Mouse (Mus musculus): ENCODE data around the gene Fem1a.

The Fem1a gene

GRCm38 (mm10) chr17:56303160-56303846 is 46.7 kb downstream of the Fem1a start, which contains the start of gene Uhrf1:
Uhrf1 (plus strand) TSS chr17:56303321.
- peak; percentile 52 to 81 for DNase-seq (ENCODE audit: low spot score in 2 of 2)

- DNase-seq (ENCODE audit: low spot score in 2 of 2) = peak; percentile 94 to 95
These were observed 47.4 kb downstream of the Fem1a start for GRCm38 (mm10) chr17:56303847-56304586.

- no peak for DNase-seq (ENCODE audit: low spot score in 2 of 2)
These were observed 48.1 kb downstream of the Fem1a start for GRCm38 (mm10) chr17:56304718-56305117.

GRCm38 (mm10) chr17:56305156-56305555 is 48.5 kb downstream of the Fem1a start:
- no peak for DNase-seq (ENCODE audit: low spot score in 2 of 2)

GRCm38 (mm10) chr17:56305826-56306225 is 49.2 kb downstream of the Fem1a start:
- DNase-seq (ENCODE audit: low spot score in 2 of 2) = no peak

GRCm38 (mm10) chr17:56308088-56308487 is 51.5 kb downstream of the Fem1a start:
- DNase-seq (ENCODE audit: low spot score in 2 of 2) = peak; percentile 76 to 83

- DNase-seq (ENCODE audit: low spot score in 2 of 2) = no peak
These were observed 52.8 kb downstream of the Fem1a start for GRCm38 (mm10) chr17:56309191-56309945.
